Mouse (Mus musculus) adrenal gland, postnatal 4 days (tissue): ENCODE measurements around the gene Tmem266. TPM values are rescaled to one million over a fixed set of nuclear protein-coding genes. Genes with fewer than 3 reads are reported as not detected.

Experiments used
- DNase-seq, 2 experiments: peaks; one replicate each; pipeline ENCODE4 v3.0.0; 2021 to 2022; ENCODE audit warnings: low spot score in 2 of 2, mixed read lengths in 2 of 2
- long read RNA-seq, 2 experiments: library from polyadenylated mRNA; stranded (forward); transcript quantifications; one replicate each; pipeline ENCODE4 v2.0.0; 2021
- total RNA-seq, 2 experiments: library from RNA; stranded (reverse); gene quantifications; 2 replicates each; pipeline ENCODE4 v1.2.3; 2021

Gene Tmem266
- total RNA-seq, result 1 to 10 TPM; 1.7 TPM
- long read RNA-seq, experiment 1, result 0 reads
- long read RNA-seq, experiment 2, partial matches to known transcripts, result 0 of 1 reads
- long read RNA-seq, experiment 2, other reads (novel, unspliced or antisense), result 1 of 1 reads

DNA sequence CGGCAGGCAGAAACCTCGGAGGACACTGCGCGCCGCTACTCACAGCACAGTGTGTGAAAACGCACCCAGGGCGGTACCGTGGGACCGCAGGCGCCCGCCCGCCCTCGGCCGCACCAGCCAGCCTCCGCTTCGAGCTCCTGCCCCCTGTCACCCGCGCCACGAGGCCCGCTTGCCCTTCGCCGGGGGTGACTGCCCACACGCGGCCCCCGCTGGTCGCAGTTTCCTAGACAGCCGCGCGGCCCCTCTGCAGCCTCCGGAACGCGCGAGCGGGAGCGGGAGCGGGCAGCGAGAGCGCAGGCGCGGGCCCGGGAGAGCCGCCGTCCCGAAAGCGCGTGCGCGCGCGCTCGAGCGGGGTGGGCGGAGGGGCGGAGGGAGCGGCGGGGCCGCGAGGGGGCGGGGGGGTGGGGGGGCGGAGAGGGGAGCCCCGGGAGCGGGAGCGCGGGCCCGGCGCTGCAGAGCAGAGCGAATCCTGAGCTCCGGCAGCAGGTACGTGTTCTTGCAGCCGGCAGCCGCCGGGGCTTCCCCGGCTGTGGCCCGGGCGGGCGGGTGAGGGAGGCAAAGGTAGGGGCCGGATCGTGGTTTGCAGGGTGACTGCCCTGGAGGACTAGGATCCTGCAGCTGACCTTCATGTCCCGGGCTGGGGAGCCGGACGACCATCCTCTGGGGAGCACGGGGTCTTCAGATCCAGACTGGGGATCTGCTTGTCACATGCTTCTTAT, at the start of gene Tmem266, which contains the start of gene Nrg4:
Gene Tmem266, plus strand, starts transcription at position 399 of the 719 bp plus-strand sequence.
Gene Nrg4, minus strand, starts transcription at position 330 of the 719 bp plus-strand sequence.
- peak; percentile 50 to 51 for DNase-seq

DNA sequence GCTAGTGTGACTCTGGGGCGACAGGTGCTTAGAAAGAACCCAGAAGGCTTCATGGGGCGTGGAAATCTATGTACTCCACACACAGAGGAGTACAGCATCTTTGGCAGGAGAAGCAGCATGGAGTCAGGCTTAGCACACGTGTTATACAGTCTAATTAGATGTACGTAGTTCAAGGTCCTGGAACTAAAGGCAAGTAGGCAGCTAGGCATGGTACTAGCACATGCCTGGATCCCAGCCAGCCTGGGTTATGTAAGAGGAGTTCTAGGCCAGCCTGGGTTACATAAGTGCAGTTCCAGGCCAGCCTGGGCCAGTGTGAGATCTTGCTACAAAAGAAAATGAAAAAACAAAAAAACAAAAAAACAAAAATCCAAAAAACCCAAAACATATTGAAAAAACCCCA, 49.2 kb upstream of the Tmem266 start:
- DNase-seq, result no peak

DNA sequence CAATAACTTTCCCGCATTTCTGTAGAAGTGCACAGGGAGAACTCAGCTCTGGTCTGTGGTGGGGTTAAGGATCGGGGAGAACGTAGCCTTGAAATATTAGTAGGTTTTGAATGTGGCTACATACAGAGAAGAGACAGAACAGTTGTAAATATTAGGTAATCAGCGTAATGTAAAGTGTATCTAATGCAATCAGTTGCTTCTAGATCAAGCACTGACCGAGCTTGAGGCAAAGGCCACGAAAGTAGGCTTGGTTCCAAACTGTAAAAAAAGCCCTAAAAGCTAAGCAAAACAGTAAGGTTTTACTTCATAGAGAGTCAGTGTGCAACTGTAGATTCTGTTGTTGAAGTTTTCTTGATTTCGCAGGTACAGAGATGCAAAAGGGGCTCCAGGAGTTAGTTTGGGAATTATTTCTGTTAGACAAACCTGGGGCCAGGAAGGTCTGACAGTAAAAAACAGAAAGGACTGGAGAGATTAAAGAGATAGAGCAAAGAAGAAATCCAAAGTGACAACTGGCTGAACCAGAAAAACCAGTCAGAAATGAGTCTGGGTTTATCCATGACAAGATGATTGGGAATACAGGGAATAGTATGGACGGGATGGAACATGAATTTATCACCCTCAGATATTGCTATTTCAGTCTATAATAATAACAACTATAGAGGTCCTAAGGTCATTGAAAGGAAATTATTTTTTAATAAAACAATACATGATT, 47.4 kb upstream of the Tmem266 start:
- no peak for DNase-seq

DNA sequence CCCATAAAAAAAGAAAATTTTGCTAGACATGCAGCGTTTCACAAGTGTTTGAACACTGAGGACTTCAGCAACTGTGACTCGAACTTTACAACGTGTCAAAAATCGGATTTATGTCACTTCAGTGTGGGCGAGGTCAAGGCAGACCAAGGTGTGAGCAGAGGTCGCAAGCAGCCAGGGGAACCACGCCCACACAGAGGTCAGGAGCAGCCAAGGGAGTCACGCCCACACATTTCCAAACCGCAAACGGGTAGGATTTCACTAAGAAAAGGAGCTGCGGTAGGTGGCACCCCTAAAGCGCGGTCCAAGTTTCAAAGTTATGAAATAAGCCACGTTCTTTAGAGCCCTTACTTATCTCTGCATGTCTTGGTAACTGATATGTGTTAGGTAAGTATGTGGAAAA, 43.2 kb upstream of the Tmem266 start:
- DNase-seq, result peak in 1 of 2 experiments; percentile 14

DNA sequence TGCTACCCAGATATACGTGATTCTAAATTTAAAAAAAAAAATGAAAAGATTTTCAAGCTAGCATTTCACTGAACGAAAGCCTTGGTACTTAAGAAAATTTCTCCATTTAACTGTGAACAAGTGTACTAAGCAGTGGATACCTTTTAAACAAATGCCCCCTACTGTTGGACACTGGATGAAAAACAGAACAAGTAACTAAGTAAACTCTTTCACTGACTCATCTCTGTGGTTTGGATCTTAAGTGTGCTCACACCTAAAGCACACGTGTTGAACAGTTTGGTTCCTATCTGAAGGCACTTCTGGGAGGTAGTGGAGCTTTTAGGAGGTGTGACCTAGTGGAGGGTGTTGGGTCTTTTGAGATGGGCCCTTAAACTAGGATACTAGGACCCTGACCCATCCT, 41.5 kb upstream of the Tmem266 start:
- DNase-seq, result no peak

DNA sequence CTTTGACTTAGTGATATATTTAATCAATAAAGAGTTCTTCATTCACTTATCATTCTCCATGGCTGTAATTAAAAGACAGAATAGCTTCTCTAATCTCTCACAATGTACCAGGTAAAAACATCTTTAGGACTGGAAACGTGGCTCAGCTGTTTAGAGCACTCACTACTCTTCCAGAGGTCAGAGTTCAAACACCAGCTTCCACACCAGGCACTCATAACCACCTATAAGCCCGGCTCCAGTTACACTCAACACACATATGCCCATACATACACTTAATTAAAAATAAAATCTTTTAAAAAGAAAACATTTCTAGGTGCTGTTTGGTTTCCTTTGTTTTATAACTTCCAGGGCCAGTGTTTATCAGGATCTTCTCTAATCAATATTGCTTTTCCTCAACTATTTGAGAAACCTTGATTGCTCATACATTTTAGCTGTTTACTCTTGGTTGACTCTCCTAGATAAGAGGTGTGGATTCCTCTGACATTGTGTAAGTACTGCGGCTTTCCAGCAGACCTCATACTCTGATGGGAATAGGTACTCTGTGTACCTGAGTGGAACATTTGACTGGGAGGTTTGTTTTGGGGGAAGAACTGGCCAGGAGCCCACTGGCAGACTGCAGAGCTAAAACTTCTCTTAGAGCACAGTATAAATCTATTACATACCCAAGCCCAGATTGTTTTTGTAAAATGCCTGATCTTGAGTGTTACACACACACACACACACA, 37.1 kb upstream of the Tmem266 start:
- no peak for DNase-seq

DNA sequence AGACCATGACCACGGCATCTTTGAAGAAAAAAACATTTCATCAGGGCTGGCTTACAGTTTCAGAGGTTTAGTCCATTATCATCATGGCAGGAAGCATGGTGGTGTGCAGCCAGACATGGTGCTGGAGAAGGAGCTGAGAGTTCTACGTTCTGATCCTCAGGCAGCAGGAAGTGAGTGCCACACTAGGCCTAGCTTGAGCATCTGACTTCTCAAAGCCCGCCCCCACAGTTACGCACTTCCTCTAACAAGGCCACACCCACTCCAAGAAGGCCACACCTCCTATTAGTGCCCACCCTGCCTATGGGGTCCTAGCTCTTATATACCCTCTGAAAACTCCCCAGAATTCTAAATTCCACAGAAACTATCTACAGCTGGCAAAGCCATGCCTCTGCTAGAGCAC, 34.7 kb upstream of the Tmem266 start:
- DNase-seq, result no peak

DNA sequence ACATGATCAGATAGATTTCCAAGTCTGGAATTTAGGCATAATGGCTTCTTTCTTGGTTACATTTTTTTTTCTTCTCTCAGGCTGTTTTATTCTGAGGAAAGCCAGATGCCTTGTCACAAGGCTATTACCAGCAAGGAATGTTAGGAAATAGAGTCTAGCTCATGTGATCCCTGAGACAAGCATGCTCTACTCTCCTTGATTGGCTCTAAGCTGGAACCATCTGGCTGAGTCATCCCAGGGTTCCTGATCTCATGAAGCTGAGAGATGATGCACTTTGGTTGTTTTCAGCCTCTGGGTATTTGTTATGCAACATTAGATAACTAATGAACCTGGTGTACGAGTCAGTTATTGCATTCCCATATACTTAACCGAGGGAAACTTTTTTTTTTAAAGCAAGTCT, 30.5 kb upstream of the Tmem266 start:
- DNase-seq, result no peak

DNA sequence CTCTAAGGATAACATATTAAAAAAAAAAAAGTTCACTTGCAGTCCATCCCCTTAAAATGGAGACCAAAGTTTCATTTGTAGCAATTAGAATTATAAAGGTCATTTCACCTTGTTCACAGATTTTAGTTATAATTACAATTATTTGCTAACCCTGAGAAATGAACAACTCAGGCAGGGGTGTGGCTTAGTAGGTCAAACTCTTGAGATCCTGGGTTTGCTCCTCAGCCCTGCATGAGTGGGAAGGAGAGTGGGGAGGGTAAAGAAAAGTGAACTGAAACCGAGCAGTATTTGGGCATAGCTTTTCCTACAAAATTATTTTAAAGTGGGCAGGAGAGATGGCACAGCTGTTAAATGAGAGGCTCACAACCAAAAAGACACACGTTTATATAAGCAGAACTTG, 19.6 kb upstream of the Tmem266 start:
- no peak for DNase-seq

DNA sequence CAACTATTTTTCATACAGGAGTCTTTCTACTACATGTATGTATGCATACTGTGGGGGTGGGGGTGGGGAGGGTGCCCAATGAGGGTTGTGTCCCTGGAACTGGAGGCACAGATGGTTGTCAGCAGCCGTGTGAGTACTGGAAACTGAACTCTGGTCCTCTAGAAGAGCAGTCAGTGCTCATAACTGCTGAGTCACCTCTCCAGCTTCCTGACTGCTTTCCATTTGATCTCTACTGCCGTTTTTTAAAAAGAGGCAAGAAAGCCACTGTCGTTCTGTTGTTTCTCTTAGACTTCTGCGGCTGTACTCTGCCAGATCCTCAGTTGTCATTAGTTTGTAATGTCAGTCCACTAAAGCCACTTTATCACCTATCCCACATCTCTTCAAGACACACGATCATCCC, 19.2 kb upstream of the Tmem266 start:
- DNase-seq, result no peak

DNA sequence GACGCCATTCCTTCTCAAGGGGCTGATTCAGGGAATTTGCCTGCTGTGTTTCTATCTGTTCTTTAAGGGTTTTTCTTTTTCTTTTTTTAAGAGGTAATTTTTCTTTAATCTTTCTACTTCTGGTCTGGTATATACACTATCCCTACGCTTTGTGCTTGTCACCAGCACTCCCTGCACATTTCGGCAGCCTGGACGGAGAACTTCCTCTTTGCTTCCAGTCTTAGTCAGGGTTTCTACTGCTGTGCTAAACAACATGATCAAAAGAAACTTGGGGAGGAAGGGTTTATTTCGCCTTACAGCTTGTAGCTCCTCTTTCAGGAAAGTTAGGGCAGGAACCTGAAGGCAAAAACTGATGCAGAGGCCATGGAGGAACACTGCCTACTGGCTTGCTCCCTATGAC, 18.3 kb upstream of the Tmem266 start:
- DNase-seq, result no peak

DNA sequence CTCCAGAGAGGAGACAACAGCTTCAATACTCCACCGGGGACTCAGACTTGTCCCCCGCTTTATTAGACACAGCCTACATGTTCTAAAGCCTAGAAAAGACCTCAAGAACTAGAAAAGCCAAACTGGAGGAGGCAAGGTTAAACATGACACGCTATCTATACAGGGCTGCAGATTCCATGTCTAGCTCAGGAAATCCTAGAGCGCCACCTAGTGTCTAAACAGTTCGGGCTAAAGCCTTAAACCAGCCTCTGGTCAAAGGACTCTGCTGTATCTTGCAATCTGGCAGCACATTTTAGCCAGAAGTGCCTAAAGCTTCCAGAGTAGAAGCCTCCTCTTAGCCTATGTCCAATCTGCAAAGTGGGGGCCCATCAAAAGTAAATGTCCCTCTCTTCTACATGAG, 15.2 kb upstream of the Tmem266 start:
- peak; percentile 16 to 53 for DNase-seq

DNA sequence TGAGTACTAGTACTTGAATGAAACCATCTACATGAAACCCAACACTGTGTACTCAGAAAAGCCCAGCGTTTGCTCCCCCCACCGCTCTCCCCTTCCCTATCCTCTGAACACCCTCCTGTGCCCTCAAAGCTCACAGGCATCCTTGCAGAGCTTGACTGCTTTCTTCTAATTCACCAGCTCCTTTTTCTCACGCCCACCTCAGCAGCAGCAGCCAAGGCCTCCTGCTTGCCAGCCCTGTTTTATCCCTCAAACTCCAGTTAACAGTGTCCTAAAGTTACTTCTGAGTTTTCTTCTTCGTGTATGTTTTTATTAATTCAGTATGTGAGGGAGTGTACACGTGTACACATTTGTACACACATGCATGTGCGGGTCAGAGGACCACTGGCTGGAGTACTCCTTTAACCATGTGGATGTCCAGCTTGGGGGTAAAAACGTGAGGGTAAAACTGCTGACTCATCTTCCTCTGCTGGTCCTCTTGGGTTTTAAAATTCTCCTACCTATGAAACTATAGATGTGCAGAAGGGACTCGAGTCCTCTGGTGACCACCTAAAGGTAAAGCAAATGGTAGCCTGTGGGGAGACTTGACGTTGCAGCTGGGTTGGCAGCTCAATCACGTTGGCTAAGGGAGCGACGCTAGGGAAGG, 13.0 kb upstream of the Tmem266 start:
- DNase-seq, result no peak

DNA sequence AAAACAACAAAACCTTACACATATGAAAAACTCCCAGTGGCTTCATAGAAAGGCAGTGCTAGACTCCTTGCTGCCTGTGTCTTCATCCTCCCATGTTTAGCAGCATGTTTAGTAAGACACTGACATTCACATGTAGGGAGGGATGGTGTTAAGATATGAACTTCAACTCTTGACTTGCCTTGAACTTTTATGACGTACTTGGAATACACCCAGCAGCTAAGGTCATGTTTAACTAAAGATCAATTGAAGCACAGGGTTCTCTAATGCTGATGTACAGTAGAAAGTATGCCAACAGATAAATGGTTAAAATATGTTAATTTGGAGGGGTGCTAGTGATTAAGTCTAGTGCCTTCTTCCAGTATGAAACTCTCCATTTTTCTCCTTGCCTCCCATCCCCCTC, 4.1 kb upstream of the Tmem266 start:
- DNase-seq, result no peak

DNA sequence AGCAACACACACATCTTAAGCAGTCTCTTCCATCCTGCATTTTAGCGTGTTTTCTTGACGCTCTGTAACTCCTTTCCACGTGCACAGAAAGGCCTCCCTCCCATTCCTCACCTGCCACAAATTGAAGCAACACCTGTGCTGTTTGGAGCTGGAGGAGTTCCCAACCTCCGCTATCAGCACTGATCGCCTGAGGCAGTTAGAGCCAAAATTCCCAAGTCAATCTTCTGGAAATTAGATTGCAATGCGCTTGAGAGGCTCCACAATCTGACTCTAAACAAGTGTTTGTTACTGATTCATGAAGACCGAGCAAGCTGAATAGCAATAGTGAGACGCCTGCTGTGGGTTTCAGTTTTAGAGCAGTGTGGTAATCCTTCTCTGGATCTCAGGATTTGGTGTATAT, 2.6 kb upstream of the Tmem266 start:
- no peak for DNase-seq

DNA sequence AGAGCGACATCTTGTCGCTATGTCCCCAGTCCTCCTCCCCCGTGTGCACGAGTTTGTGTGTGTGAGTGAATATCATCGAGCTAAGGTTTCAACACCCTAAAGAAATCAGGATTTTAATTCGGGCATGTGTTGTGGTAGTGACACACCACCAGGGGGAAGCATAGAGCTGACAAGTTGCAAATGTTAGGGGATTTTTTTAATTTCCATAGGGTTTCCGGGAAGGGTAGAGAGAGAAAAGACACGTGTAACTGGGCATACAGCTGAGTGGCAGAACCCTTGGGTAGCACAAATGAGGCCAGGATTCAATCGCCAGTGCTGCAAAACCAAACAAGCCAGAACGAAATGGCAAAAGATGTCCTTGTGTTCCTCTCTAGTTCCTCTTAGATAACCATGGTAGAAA, 2.2 kb upstream of the Tmem266 start:
- DNase-seq, result no peak

DNA sequence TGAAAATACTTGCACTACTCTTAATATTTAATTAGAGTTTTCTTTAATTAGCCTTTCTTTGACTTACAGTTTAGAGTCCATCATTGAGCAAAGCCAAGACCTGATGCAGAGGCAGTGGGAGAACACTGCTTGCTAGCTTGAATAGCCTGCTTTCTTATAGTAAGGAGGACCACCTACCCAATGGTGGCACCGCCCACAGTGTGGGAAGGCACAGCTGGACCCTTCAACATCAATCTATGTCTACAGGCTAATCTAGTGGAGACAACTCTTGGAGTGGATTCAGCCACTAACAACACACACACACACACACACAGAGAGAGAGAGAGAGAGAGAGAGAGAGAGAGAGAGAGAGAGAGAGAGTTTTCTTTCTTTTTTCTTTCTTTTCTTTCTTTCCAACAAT, 1.7 kb upstream of the Tmem266 start:
- DNase-seq, result no peak

DNA sequence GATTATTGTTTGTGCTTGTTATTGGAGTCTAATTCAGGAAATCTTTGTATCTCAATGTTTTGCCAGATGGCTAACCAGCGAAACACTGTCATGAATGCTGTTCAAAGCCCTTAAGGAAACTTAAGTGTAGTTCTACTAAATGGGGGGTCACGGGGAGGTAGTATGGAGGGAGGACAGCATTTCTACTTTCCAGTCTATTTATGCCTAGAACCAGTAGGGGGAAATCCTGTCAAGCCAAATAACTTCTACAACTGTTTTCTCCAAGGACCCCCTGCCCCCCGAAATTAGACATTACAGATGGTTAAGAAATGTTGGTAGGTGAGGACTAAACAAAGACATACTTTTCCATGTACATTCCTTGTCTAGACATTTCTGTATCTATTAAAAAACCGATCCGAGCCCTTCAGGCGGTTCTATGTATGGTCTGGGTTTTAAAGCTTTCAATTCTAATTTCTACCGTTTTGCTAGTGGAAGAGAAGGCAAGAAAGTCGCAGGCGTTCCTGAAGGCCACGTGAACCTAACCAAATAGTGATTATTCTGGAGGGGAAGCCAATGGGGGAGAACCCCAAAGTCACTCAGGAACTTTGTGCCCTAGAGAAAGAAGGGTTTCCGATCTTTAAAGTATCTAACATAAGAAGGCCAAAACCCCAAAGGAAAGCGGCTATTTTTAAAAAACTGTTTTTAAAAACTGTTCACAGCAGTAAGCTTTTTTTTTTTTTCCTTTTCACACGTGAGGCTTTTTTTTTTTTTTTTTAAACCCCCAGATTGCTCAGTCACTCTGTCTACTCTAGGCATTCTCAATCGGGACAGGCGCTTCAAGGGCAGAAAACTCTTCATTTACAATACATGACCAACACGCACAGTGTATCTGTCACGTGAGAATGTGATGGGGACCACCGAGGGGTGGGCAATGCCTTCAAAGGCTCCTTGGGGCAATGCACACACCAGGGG, 874 bp upstream of the Tmem266 start:
- DNase-seq, result no peak

DNA sequence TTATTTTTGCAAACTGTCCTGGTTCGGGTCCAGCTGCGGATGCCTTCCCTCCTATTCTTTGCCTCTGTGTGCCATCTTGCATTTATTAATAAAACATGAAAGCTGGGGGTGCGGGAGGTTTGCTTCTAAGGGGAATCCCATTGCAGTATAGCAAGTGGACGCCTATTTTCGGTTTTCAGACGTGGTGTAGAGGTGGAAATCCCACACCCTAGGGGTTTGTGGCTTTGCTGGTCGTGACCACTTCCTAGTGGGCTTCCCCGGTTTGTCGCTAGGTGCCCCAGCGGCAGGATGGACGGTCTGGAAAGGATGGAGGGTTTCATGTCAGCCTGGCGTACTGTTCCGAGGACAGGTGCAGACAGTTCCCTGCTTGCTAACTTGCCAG, 512 bp downstream of the Tmem266 start:
- no peak for DNase-seq

DNA sequence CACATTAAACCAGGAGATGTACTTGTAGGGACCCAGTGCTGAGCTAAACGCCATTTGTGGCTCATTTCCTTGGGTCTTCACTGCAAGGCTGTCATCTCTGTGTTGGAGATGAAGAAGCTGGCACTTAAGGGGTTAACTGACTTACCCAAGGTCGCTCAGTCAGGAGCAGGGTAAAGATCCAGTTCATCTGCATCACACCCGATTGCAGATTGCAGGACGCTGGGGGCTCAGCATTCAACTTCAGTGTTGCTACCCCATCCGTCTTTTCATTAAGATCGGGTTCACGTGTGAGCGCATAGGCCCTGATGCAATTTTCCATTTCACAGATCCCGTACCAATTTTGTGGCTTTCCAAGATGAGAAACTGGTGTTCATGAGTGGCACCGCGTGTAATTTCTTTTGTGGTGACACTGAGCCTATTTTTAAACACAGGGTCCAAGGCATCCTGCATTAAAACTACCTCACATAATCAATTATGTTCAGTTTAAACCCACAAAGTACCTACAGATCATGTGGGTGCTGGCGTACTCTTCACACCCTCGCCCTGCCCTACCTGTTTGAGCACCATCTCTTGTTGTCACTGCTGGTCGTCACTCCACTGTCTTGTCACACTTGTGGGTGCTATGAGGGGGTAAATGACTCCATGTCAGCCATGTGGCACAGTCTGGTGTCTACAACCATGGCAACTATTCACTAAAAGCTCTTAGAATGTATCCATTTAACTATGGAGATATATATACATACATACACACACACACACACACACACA, 1.6 kb downstream of the Tmem266 start:
- DNase-seq, result no peak
